Mouse (Mus musculus) C2C12 (cell line): ENCODE results near the gene Snrpa1. TPM values are rescaled to one million over a fixed set of nuclear protein-coding genes. Genes with fewer than 3 reads are reported as not detected.

Experiments used
- H3K27me3 ChIP-seq: one replicate; pipeline ENCODE4 v1.6.1; 2011; ENCODE audit not compliant: control insufficient read depth, insufficient read depth, insufficient read length
- H3K36me3 ChIP-seq: one replicate; pipeline ENCODE4 v1.6.1; 2011; ENCODE audit not compliant: control insufficient read depth, insufficient read depth
- H3K4me3 ChIP-seq: one replicate; pipeline ENCODE4 v1.5.1; 2011; ENCODE audit warnings: mild to moderate bottlenecking, control low read depth; ENCODE audit not compliant: poor library complexity, insufficient read depth, severe bottlenecking
- H3K79me2 ChIP-seq: one replicate; pipeline ENCODE4 v1.6.1; 2011; ENCODE audit not compliant: control insufficient read depth, insufficient read depth
- H3K79me3 ChIP-seq: one replicate; pipeline ENCODE4 v1.6.1; 2011; ENCODE audit warnings: low read depth, control low read depth
- H3ac ChIP-seq: one replicate; pipeline ENCODE3; 2011; ENCODE audit warnings: low read depth; ENCODE audit not compliant: control insufficient read depth, insufficient read length
- CEBPB ChIP-seq: IDR thresholded peaks from one replicate; pipeline ENCODE4 v1.6.1; 2011; ENCODE audit warnings: low read depth, mild to moderate bottlenecking, control low read depth, moderate library complexity
- CTCF ChIP-seq: IDR thresholded peaks from one replicate; pipeline ENCODE4 v1.5.1; 2011; ENCODE audit not compliant: control insufficient read depth, insufficient read depth, insufficient read length
- FOSL1 ChIP-seq: IDR thresholded peaks from one replicate; pipeline ENCODE4 v1.8.0; 2011; ENCODE audit warnings: mild to moderate bottlenecking, low read length; ENCODE audit not compliant: poor library complexity, insufficient read depth, severe bottlenecking
- MAX ChIP-seq: IDR thresholded peaks from one replicate; pipeline ENCODE4 v1.6.1; 2011; ENCODE audit warnings: mild to moderate bottlenecking, control low read depth
- MYOD1 ChIP-seq: IDR thresholded peaks from one replicate; pipeline ENCODE4 v1.6.1; 2011; ENCODE audit warnings: low read depth; ENCODE audit not compliant: control insufficient read depth, insufficient read length
- MYOG ChIP-seq: IDR thresholded peaks from one replicate; pipeline ENCODE4 v1.6.1; 2011; ENCODE audit not compliant: control insufficient read depth, insufficient read length; ENCODE audit errors: extremely low read depth
- USF1 ChIP-seq: IDR thresholded peaks from one replicate; pipeline ENCODE4 v1.6.1; 2011; ENCODE audit warnings: low read depth, mild to moderate bottlenecking, control low read depth, moderate library complexity
- polyA plus RNA-seq: library from polyadenylated mRNA; unstranded; fragments of >200 nt; fragmentation: generic; extraction: Trizol; gene quantifications from one replicate; pipeline ENCODE4 v1.2.1, GENCODE M21; 2012; ENCODE audit warnings: missing spikeins

The Snrpa1 gene
- polyA plus RNA-seq, 1 experiment = 120 TPM

GRCm38 (mm10) chr7:66094141-66094540 lies 35.3 kb downstream of the Snrpa1 start:
- H3ac ChIP-seq = no peak overlapping the region
- no peaks in the 10 kb centered on the region for H3K79me2 ChIP-seq

GRCm38 (mm10) chr7:66098803-66099202 lies 40.0 kb downstream of the Snrpa1 start:
- Histone ChIP-seq H3K36me3 (no peaks in the 10 kb centered on the region), H3K4me3 (no peak overlapping the region), H3K79me3 (no peaks in the 10 kb centered on the region), H3K79me2 (no peaks in the 10 kb centered on the region), H3ac (no peak overlapping the region), H3K27me3 (no peaks in the 10 kb centered on the region)
- TF ChIP-seq USF1 (no peak), FOSL1 (no peak), MYOD1 (no peak), CEBPB (no peak), MYOG (no peak), MAX (no peak), CTCF (no peak)

More at GRCm38 (mm10) chr7:66094141-66094540, 35.3 kb downstream of the Snrpa1 start:
- Histone ChIP-seq H3K79me3 (no peaks in the 10 kb centered on the region), H3K36me3 (peaks cover 11% of the 10 kb centered on the region), H3K4me3 (no peak overlapping the region), H3K27me3 (no peaks in the 10 kb centered on the region)
- TF ChIP-seq CTCF (no peak), MYOG (no peak), CEBPB (no peak), FOSL1 (no peak), MYOD1 (no peak), MAX (no peak), USF1 (no peak)

GRCm38 (mm10) chr7:66101866-66102265 lies 43.1 kb downstream of the Snrpa1 start:
- H3K79me2 ChIP-seq = no peaks in the 10 kb centered on the region
- no peaks in the 10 kb centered on the region for H3K36me3 ChIP-seq
- no peak overlapping the region for H3ac ChIP-seq
- H3K4me3 ChIP-seq = no peak overlapping the region
- TF ChIP-seq MYOD1 (no peak), USF1 (no peak), MAX (no peak), CEBPB (no peak), FOSL1 (no peak), CTCF (no peak), MYOG (no peak)
- no peaks in the 10 kb centered on the region for H3K79me3 ChIP-seq
- no peaks in the 10 kb centered on the region for H3K27me3 ChIP-seq

GRCm38 (mm10) chr7:66104531-66104930 lies 45.7 kb downstream of the Snrpa1 start:
- TF ChIP-seq MYOD1 = no peak
- no peak for TF ChIP-seq MYOG
- TF ChIP-seq USF1 = no peak
- no peak for TF ChIP-seq CTCF
- TF ChIP-seq MAX = no peak
- no peak for TF ChIP-seq FOSL1
- no peak for TF ChIP-seq CEBPB
- Histone ChIP-seq H3K79me3 (no peaks in the 10 kb centered on the region), H3K4me3 (no peak overlapping the region), H3K36me3 (no peaks in the 10 kb centered on the region), H3K79me2 (no peaks in the 10 kb centered on the region), H3K27me3 (no peaks in the 10 kb centered on the region), H3ac (no peak overlapping the region)

GRCm38 (mm10) chr7:66105771-66106170 lies 47.0 kb downstream of the Snrpa1 start:
- Histone ChIP-seq H3K4me3 (no peak overlapping the region), H3K79me3 (peaks cover 6% of the 10 kb centered on the region), H3K27me3 (no peaks in the 10 kb centered on the region), H3ac (no peak overlapping the region), H3K79me2 (peaks cover 11% of the 10 kb centered on the region), H3K36me3 (no peaks in the 10 kb centered on the region)
- no peak for TF ChIP-seq FOSL1
- no peak for TF ChIP-seq CEBPB
- TF ChIP-seq MAX = no peak
- TF ChIP-seq USF1 = no peak
- no peak for TF ChIP-seq CTCF
- no peak for TF ChIP-seq MYOD1
- no peak for TF ChIP-seq MYOG
